Mouse (Mus musculus) CH12F3 (cell line): ENCODE data around the gene Fbxw27.
"Not testable (repeated sequence)": the region's sequence is repeated elsewhere in the genome, so short reads cannot be mapped to it uniquely, and the experiment has no call there.

Experiments used
- in situ Hi-C: fragments of 300-500 bp; cut with MboI; formaldehyde crosslinking; loops from 2 replicates; pipeline ENCODE4 v1.14.3; 2020; ENCODE audit warnings: low sequenced_read_pairs

Gene Fbxw27

GRCm38 (mm10) chr9:109790570-109790969 is at the start of gene Fbxw27:
Gene Fbxw27 (minus strand): TSS chr9:109790670.
- in situ Hi-C loops = not testable (repeated sequence)

DNA sequence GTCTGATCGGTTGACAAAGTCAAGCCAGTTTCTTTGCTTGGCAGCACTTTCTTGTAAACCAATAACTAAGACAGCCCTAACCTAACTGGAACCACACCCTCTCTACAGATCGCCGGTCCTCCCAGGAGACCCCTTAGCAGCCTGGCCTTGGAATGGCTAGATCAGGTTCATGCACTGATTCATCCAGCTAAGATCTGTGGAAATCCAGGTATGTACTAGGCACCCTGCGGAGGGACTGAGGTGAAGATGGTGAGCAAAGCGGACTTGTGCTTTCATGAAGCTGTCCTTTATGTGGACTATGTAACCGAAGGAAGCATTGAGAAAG is 42.6 kb upstream of the Fbxw27 start:
- in situ Hi-C loops = no loop called here

GRCm38 (mm10) chr9:109832391-109833087 is 42.1 kb upstream of the Fbxw27 start, which contains the start of gene Nme6:
Gene Nme6 (plus strand): TSS chr9:109832749.
- in situ Hi-C loops = no loop called here

DNA sequence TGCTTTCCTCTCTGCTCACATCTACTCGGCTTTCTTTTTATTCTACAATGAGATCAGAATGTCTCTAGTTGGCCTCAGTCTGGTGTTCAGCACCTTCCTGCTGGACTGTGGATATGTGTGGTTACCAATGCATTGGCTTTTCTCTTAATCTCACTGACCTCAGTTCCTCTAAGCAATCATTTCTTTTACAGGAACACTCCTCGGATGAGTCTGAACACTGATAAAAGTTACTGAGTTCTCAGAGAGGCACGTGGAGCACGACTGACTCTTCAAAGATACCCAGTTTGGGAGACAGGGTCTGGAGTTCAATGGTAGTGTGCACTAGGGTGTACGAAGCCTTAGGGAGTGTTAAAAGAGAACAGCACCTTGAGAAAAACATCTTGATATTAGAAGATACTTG is 35.7 kb upstream of the Fbxw27 start:
- in situ Hi-C loops = no loop called here

- in situ Hi-C loops = no loop called here
Measured at GRCm38 (mm10) chr9:109825739-109826138, 35.3 kb upstream of the Fbxw27 start.

DNA sequence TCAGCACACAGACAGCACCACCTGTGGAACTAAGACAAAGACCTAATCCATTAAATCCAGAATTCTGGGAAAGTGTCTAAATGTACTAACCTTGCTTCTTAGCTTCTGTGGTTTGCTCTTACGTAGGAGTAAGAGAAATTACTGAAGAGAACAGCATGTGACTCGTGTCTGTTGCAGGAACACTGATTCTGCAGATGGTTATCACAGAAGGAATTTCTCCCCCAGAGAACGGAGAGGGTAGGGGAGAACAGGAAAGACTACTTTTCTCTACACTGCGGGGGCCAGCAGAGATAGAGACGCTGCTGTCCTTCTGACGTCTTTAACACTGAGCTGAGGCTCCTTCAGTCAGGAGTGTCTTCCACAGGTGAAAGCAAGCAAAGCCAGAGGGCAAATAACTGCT is 25.9 kb upstream of the Fbxw27 start:
- in situ Hi-C loops = no loop called here

DNA sequence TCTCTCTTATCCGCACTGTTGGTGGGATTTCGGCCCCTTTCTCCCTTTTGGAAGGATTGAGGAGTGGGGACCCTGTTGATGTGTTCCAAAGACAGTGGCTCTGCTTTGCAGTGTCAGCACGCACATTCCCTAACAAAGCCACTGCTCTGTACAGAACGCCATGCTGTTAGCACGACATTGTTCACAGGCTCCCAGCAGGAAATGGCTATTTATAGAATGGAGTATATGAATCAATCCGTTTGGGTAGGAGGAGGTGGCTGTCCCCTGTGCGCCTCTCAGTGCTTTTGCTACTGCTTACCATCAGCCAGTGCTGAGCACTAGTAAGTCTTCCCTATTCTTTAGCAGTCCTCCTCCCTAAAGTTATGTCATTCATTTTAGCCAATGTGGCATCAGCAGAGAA is 23.0 kb upstream of the Fbxw27 start:
- in situ Hi-C loops = no loop called here

GRCm38 (mm10) chr9:109811980-109812379 is 21.5 kb upstream of the Fbxw27 start, which contains the start of gene Spink8:
Gene Spink8 (plus strand): TSS chr9:109812280.
- in situ Hi-C loops = no loop called here

DNA sequence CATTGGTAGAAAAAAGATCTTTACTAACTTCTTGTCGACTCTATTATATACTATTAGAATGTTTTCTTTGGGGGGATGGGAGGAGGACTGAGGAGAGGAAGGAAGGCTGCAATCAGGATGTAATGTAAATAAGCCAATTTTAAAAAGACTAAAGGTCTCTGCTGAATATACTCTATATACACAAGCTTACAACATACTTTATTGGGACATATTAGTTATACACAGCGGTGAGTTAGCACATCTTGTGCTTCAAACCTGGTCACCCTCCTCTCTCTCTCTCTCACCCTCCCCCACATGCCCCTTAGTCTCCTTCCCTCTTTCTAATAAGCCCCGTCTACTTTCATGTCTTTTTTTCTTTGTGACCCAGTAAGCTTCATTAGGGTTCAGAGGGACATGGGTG is 17.4 kb upstream of the Fbxw27 start:
- in situ Hi-C loops = no loop called here

- in situ Hi-C loops = no loop called here
Measured at GRCm38 (mm10) chr9:109806695-109807293, 16.3 kb upstream of the Fbxw27 start.

- in situ Hi-C loops = no loop called here
Measured at GRCm38 (mm10) chr9:109806260-109806659, 15.8 kb upstream of the Fbxw27 start.

DNA sequence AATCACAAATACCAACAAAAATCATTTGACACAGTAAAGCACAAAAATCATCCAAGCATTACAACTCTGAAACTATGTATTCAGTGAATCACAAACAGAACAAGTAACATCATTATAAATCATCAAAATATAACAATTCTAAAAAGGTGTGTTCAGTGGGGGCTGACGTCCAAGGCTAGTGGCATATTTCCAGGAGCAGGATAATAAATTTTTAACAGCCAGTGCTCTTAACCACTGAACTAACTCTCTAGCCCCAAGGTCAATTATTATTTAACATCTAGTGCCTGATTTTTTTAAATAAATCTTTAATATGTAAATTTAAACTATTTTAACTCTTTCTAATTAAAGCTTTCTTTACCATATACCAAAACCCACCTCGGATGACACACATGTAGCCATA is 15.1 kb upstream of the Fbxw27 start:
- in situ Hi-C loops = not testable (repeated sequence)

DNA sequence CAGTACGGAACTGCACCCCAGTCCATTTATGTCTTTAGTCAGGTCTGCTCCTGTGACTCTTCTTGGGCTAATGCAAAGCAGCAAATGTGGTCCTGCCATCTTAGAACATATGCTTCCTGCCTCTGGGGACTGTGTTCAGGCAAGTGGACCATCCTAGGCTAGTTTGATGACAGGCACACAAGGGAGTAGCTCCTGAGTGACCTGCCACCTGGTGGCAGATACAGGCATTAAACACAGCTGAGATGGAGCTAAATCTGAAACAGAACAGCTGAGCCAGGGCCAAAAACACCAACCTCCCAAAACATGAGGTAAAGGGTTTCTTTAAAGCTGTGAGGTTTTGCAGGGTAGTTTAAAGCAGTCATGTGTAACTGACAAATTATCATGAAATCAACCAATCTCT is 7.6 kb upstream of the Fbxw27 start:
- in situ Hi-C loops = no loop called here

DNA sequence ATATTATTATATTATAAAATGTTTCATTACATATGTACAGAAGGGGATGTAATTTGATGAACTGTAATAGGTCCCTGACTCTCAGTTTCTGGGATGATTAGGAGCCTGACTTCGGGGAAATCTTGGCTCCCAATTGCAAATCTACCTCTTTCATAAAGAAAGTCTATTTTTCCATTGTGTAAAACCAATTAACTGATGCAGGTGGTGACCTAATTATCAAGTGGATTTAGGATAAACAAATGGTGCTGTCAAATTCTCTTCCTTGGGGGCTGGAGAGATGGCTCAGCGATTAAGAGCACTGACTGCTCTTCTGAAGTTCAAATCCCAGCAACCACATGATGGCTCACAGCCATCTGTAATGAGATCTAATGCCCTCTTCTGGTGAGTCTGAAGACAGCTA is 5.3 kb upstream of the Fbxw27 start:
- in situ Hi-C loops = no loop called here

DNA sequence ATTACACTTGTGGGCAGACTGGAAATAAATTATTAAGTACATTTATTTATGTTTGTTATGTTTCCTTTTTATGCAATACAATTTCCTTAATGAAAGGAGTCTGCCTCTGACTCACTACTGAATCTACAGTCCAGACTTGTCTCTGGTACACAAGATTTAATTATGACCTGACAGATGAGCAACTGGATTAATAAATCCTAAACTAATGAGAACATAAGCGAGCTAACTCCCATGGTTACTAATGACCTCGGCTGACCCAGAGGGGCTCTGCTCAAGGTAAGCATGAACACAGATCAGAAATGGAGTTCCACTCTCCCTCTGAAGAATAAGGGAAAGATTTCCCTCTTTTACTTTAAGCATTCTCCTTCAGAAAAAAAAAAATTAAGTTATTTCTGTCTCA is 4.8 kb upstream of the Fbxw27 start:
- in situ Hi-C loops = no loop called here

- in situ Hi-C loops = not testable (repeated sequence)
Measured at GRCm38 (mm10) chr9:109766841-109767240, 23.6 kb downstream of the Fbxw27 start.

DNA sequence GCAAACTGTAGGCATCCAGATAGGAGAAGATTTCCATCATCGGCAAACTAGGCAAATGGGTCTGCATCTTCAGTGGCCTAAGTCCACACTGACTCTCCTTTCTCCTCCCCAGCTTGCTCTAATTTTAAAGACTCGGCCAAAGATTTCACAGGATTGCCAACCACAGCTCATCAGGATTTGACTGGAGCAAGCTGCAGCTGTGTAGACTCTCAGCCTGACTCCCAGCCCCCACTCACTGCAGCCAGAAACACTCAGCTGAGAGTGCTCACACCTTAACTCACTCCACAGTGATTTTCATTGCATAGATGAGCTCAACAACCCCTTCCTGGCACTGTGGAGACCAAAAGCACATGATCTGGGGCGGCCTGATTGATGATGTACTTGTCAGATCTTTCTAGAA is 44.5 kb downstream of the Fbxw27 start, which contains the start of gene Fbxw26:
Gene Fbxw26 (minus strand): TSS at position 101 of the 400 bp plus-strand sequence.
- in situ Hi-C loops = not testable (repeated sequence)
